Comparison of ENCODE assay signal across 17 mouse cellular contexts in genomic region chr7:78586800-78587199, GRCm38 (mm10).
DNase-seq lines count a peak whose midpoint lies in the region; ATAC-seq and TF ChIP-seq lines count a peak whose summit lies in the region.
"Had no signal": no experiment of that assay in that cellular context is flagged by ENCODE, and none has a peak within 500 bp of the region (broad histone marks: within the 10 kb centered on the region; RNA-seq: fewer than 3 reads in every experiment).

No protein-coding gene starts in this region.

- H3K4me2 ChIP-seq in forebrain, postnatal 0 days (ENCODE audit: low read depth) = no peak overlapping the region
- H3K4me2 ChIP-seq in forebrain, embryonic 13.5 days = no peak overlapping the region
- no peak overlapping the region for H3K4me2 ChIP-seq in lung, embryonic 14.5 days
- H3K4me2 ChIP-seq: embryonic facial prominence, embryonic 12.5 days; heart, embryonic 13.5 days; neural tube, embryonic 12.5 days; stomach, embryonic 15.5 days had no signal

- WGBS in forebrain, postnatal 0 days = 34% methylated on average over 3 of the region's 3 CpGs
- 29% methylated on average over 3 of the region's 3 CpGs for WGBS in forebrain, embryonic 13.5 days
- WGBS in lung, embryonic 14.5 days = 22% methylated on average over 3 of the region's 3 CpGs

- no peak overlapping the region for H3K4me3 ChIP-seq in forebrain, postnatal 0 days (ENCODE audit: low read depth, low read length)
- H3K4me3 ChIP-seq in forebrain, embryonic 13.5 days = no peak overlapping the region
- H3K4me3 ChIP-seq in lung, embryonic 14.5 days (ENCODE audit: low read depth, low read length) = no peak overlapping the region
- no peak overlapping the region for H3K4me3 ChIP-seq in cortical plate, adult 2 months (ENCODE audit: insufficient read depth, low read length)
- H3K4me3 ChIP-seq: embryonic facial prominence, embryonic 12.5 days; heart, embryonic 13.5 days; neural tube, embryonic 12.5 days; stomach, embryonic 15.5 days had no signal

- ATAC-seq in forebrain, postnatal 0 days = no peak
- no peak for ATAC-seq in forebrain, embryonic 13.5 days
- no peak for ATAC-seq in lung, embryonic 14.5 days (ENCODE audit: insufficient read depth)

- no peak for TF ChIP-seq POLR2A in cortical plate, adult 2 months (IDR thresholded peaks at IDR 0.05; ENCODE audit: extremely low read depth, insufficient read depth, low read length)

- H3K9me3 ChIP-seq in forebrain, postnatal 0 days (ENCODE audit: low read length) = no peaks in the 10 kb centered on the region
- H3K9me3 ChIP-seq in forebrain, embryonic 13.5 days (replicated peaks) = no peaks in the 10 kb centered on the region
- no peaks in the 10 kb centered on the region for H3K9me3 ChIP-seq in lung, embryonic 14.5 days (ENCODE audit: low read depth, low read length)
- H3K9me3 ChIP-seq: embryonic facial prominence, embryonic 12.5 days; G1E; heart, embryonic 13.5 days; neural tube, embryonic 12.5 days; stomach, embryonic 15.5 days had no signal

- no peak overlapping the region for H3K9ac ChIP-seq in forebrain, postnatal 0 days
- no peak overlapping the region for H3K9ac ChIP-seq in forebrain, embryonic 13.5 days
- no peak overlapping the region for H3K9ac ChIP-seq in lung, embryonic 14.5 days
- H3K9ac ChIP-seq: embryonic facial prominence, embryonic 12.5 days; heart, embryonic 13.5 days; neural tube, embryonic 12.5 days; stomach, embryonic 15.5 days had no signal

- no peaks in the 10 kb centered on the region for H3K27me3 ChIP-seq in forebrain, postnatal 0 days (ENCODE audit: insufficient read depth, low read length)
- no peaks in the 10 kb centered on the region; the same call in 1 of the 2 replicates for H3K27me3 ChIP-seq in forebrain, embryonic 13.5 days
- H3K27me3 ChIP-seq in lung, embryonic 14.5 days (ENCODE audit: insufficient read depth, low read length) = peaks cover 34% of the 10 kb centered on the region

- H3K36me3 ChIP-seq in forebrain, postnatal 0 days (ENCODE audit: insufficient read depth) = no peaks in the 10 kb centered on the region
- no peaks in the 10 kb centered on the region for H3K36me3 ChIP-seq in forebrain, embryonic 13.5 days (ENCODE audit: poor library complexity, severe bottlenecking)
- no peaks in the 10 kb centered on the region for H3K36me3 ChIP-seq in lung, embryonic 14.5 days (ENCODE audit: insufficient read depth)
- H3K36me3 ChIP-seq: embryonic facial prominence, embryonic 12.5 days; G1E; heart, embryonic 13.5 days; neural tube, embryonic 12.5 days; stomach, embryonic 15.5 days had no signal

- peak; percentile 57 for DNase-seq in forebrain, postnatal 0 days
- no peak for DNase-seq in lung, embryonic 14.5 days
- no peak for DNase-seq in lung, postnatal 10 days
- peak; percentile 44 for DNase-seq in ZHBTc4 (ENCODE audit: low read depth, low spot score)
- DNase-seq in kidney, postnatal 4 days = no peak
- DNase-seq: adrenal gland, adult 8-10 months; heart, postnatal 4 days; kidney, adult 8-10 months; left cerebral cortex, postnatal 4 days; lung, adult 2 months had no signal

- no peaks in the 10 kb centered on the region for H3K4me1 ChIP-seq in forebrain, postnatal 0 days (ENCODE audit: insufficient read depth)
- H3K4me1 ChIP-seq in forebrain, embryonic 13.5 days = no peaks in the 10 kb centered on the region
- no peaks in the 10 kb centered on the region for H3K4me1 ChIP-seq in lung, embryonic 14.5 days (ENCODE audit: insufficient read depth)
- peaks cover 12% of the 10 kb centered on the region; the same call in 1 of the 2 replicates for H3K4me1 ChIP-seq in cortical plate, adult 2 months (ENCODE audit: control insufficient read depth, insufficient read depth, low read length)
- H3K4me1 ChIP-seq: embryonic facial prominence, embryonic 12.5 days; heart, embryonic 13.5 days; stomach, embryonic 15.5 days had no signal

- no peak overlapping the region for H3K27ac ChIP-seq in forebrain, postnatal 0 days (ENCODE audit: low read depth, low read length)
- H3K27ac ChIP-seq in forebrain, embryonic 13.5 days = no peak overlapping the region
- H3K27ac ChIP-seq in lung, embryonic 14.5 days (ENCODE audit: low read depth) = no peak overlapping the region
- H3K27ac ChIP-seq in cortical plate, adult 2 months (ENCODE audit: insufficient read depth, low read length) = no peak overlapping the region
- H3K27ac ChIP-seq: embryonic facial prominence, embryonic 12.5 days; heart, embryonic 13.5 days; neural tube, embryonic 12.5 days; stomach, embryonic 15.5 days had no signal

- TF ChIP-seq CTCF in forebrain, postnatal 0 days (IDR thresholded peaks at IDR 0.05; ENCODE audit: low read depth) = peak; percentile 57
- TF ChIP-seq CTCF in lung, embryonic 14.5 days (IDR thresholded peaks at IDR 0.05; ENCODE audit: low read depth) = peak; percentile 18; the same call in 1 of the 2 replicates
- TF ChIP-seq CTCF in cortical plate, adult 2 months (IDR thresholded peaks at IDR 0.05; ENCODE audit: extremely low read depth, insufficient read depth, low read length) = peak; percentile 41; the same call in 1 of the 2 replicates

Comparison
In these comparisons a context has a peak if more than half of its experiments do, and no peak if none do; other contexts are left out.
1. DNase-seq: peak in forebrain, postnatal 0 days (single experiment) and ZHBTc4 (single experiment); none in lung, embryonic 14.5 days (single experiment), lung, postnatal 10 days (single experiment) and kidney, postnatal 4 days (0 of 2).
2. Peak in every context shown above with its lines, with median percentiles within 50 percentile points of each other: CTCF ChIP-seq.